Mouse (Mus musculus): ENCODE results near the gene Cenpx. TPM values are rescaled to one million over a fixed set of nuclear protein-coding genes. Genes with fewer than 3 reads are reported as not detected.
A peak's percentile ranks its signal among the peaks of the same experiment; 100 is the strongest.
"Not testable (repeated sequence)": the region's sequence is repeated elsewhere in the genome, so short reads cannot be mapped to it uniquely, and the experiment has no call there.

The Cenpx gene
- polyA plus RNA-seq, 1 experiment from 2014 or later, result 95.0 TPM

DNA sequence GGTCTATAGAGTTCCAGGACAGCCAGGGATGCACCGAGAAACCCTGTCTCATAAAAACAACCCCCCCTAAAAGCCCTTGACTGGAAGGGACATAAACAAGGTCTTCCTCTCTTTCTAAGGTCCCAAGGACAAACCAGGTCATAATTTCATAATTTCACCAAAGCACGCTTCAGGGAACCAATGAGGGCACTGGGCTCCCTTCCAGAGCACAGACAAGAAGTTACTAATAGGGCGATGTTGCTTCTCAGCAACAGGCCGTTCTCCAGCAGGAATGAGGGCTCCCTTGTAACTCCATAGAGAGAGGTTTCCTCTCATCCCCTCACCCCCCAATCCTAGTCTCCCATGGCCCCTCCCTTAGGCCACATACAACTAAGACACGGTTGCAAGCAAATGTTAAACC lies 27.4 kb upstream of the Cenpx start:
- Histone ChIP-seq H3K27me3 (replicated peaks; ENCODE audit: control insufficient read depth, insufficient read depth, low read length) (no peaks in the 10 kb centered on the region), H3K36me3 (ENCODE audit: control insufficient read depth, insufficient read depth) (no peaks in the 10 kb centered on the region), H3K9ac (replicated peaks; ENCODE audit: low read depth, low read length) (no peak overlapping the region), H3K27ac (ENCODE audit: low read length) (no peak overlapping the region), H3K4me2 (ENCODE audit: low read length) (no peak overlapping the region), H3K4me3 (replicated peaks; ENCODE audit: low read length) (no peak overlapping the region), H3K9me3 (ENCODE audit: control insufficient read depth, low read length) (no peaks in the 10 kb centered on the region), H3K4me1 (replicated peaks; ENCODE audit: control insufficient read depth, insufficient read depth, low read length) (no peaks in the 10 kb centered on the region)
- 93% methylated on average over 5 of the region's 5 CpGs for whole genome bisulfite sequencing
- no peak for ATAC-seq

DNA sequence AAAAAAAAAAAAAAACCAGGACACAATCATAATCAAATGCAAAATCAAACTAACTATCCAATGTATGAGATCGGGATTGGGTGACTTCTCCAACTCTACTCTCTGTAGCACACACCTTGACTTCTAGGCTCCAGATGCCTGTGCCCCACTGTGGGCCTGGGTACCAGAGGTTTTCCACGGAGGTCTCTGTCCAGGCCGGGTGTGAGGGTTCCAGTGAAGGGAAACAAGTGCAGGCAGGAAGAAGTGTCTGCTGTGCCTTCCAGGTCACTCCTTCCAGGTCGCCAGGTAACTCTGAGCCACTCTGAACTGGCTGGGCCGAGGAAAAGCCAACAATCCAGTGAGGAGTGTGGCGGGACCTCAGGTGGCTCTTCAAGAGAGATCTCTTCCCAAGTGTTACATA lies 22.9 kb upstream of the Cenpx start:
- Histone ChIP-seq H3K27me3 (replicated peaks; ENCODE audit: control insufficient read depth, insufficient read depth, low read length) (no peaks in the 10 kb centered on the region), H3K9ac (replicated peaks; ENCODE audit: low read depth, low read length) (no peak overlapping the region), H3K9me3 (ENCODE audit: control insufficient read depth, low read length) (no peaks in the 10 kb centered on the region), H3K4me1 (replicated peaks; ENCODE audit: control insufficient read depth, insufficient read depth, low read length) (no peaks in the 10 kb centered on the region), H3K4me3 (replicated peaks; ENCODE audit: low read length) (no peak overlapping the region), H3K27ac (ENCODE audit: low read length) (no peak overlapping the region), H3K4me2 (ENCODE audit: low read length) (no peak overlapping the region), H3K36me3 (ENCODE audit: control insufficient read depth, insufficient read depth) (no peaks in the 10 kb centered on the region)
- 72% methylated on average over 6 of the region's 6 CpGs for WGBS
- ATAC-seq, result no peak

DNA sequence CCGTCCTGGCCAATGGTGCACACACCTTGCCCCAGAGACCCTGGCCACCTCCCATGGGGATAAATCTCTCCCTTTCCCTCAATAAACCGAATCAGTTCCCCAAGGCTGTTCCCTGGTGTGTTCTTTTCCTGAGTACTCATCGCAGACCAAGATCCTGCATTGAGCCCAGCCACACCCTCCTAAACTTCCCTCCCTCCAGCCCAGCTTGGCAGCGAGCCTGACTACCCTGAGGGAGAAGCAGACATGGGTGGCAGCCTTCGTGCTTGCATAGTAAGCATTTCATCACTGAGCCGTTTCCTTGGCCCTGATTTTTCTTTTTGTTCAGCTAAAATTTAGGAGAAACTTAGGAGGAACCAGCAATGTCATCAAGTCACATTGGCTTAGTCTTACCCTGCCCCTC lies 20.0 kb upstream of the Cenpx start:
- Histone ChIP-seq H3K9ac (replicated peaks; ENCODE audit: low read depth, low read length) (no peak overlapping the region), H3K4me3 (replicated peaks; ENCODE audit: low read length) (no peak overlapping the region), H3K4me2 (ENCODE audit: low read length) (no peak overlapping the region), H3K27me3 (replicated peaks; ENCODE audit: control insufficient read depth, insufficient read depth, low read length) (no peaks in the 10 kb centered on the region), H3K9me3 (ENCODE audit: control insufficient read depth, low read length) (no peaks in the 10 kb centered on the region), H3K27ac (ENCODE audit: low read length) (no peak overlapping the region), H3K36me3 (ENCODE audit: control insufficient read depth, insufficient read depth) (no peaks in the 10 kb centered on the region), H3K4me1 (replicated peaks; ENCODE audit: control insufficient read depth, insufficient read depth, low read length) (no peaks in the 10 kb centered on the region; the same call in 1 of the 2 replicates)
- WGBS, result 62% methylated on average over 6 of the region's 6 CpGs
- no peak for ATAC-seq

DNA sequence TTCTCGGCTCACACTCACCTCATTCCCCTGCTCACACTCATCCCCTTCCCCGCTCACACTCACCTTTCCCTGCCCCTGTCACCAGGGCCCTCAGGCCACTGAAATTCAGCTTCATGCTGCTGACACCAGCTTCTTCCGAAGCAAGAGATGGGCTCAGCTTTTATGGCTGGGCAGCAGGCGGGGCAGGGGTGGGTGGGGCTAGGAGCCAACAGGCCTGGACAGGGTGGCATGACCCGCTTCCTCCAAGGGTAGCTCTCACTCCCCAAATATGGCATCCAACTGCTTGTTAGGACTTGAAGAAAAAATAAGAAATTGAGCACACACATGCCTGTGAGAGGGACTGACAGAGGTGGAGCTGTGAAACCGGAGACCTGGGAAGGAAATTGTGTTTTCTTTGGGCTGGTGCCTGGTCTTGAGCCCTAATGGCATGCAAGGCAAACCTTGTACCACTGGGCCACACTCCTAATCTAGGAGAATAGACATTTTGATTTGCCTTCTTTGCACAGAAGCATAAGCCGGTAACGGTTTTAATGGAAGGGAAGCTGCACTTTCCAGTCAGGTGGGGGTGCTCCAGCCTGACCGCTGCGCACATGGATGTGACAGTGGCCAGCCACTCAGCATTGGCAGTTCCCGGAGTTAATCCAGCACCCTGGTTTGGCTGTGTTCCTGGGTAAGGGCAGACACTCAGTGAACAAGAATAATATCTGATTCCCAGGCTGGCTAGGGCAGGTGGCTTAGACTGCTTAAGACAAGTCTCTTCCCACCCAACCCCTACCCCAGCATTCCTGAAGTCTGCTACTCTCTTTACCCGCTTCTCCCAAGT lies 18.5 kb upstream of the Cenpx start, which contains the start of gene Cbr2:
Cbr2 (minus strand) TSS at position 257 of the 823 bp plus-strand sequence.
- Histone ChIP-seq H3K9me3 (ENCODE audit: control insufficient read depth, low read length) (no peaks in the 10 kb centered on the region), H3K27ac (ENCODE audit: low read length) (no peak within 1 kb of the TSS), H3K36me3 (ENCODE audit: control insufficient read depth, insufficient read depth) (no peaks in the 10 kb centered on the region), H3K27me3 (replicated peaks; ENCODE audit: control insufficient read depth, insufficient read depth, low read length) (no peaks in the 10 kb centered on the region), H3K9ac (replicated peaks; ENCODE audit: low read depth, low read length) (no peak within 1 kb of the TSS), H3K4me3 (replicated peaks; ENCODE audit: low read length) (no peak within 1 kb of the TSS), H3K4me1 (replicated peaks; ENCODE audit: control insufficient read depth, insufficient read depth, low read length) (no peaks in the 10 kb centered on the region; the same call in none of the 2 replicates), H3K4me2 (ENCODE audit: low read length) (no peak within 1 kb of the TSS)
- no peak for ATAC-seq
- WGBS, result 77% methylated on average over 12 of the region's 12 CpGs

DNA sequence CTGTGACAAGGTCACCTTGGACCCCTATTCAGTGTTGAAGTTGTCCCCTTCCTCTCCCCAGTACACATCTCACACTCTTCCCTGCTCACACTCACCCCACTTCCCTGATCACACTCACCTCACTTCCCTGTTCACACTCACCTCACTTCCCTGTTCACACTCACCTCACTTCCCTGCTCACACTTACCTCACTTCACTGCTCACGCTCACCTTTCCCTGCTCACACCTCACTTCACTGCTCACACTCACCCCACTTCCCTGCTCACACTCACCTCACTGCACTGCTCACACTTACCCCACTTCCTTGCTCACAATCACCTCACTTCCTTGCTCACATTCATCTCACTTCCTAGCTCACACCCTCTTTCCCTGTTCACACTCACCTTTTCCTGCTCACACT lies 17.9 kb upstream of the Cenpx start:
- H3K9me3 ChIP-seq (ENCODE audit: control insufficient read depth, low read length), result no peaks in the 10 kb centered on the region
- 100% methylated on average over 1 of the region's 1 CpGs for WGBS
- H3K9ac ChIP-seq (replicated peaks; ENCODE audit: low read depth, low read length), result no peak overlapping the region
- H3K4me2 ChIP-seq (ENCODE audit: low read length), result no peak overlapping the region
- no peaks in the 10 kb centered on the region for H3K36me3 ChIP-seq (ENCODE audit: control insufficient read depth, insufficient read depth)
- H3K4me3 ChIP-seq (replicated peaks; ENCODE audit: low read length), result no peak overlapping the region
- no peak overlapping the region for H3K27ac ChIP-seq (ENCODE audit: low read length)
- ATAC-seq, result no peak
- peaks cover 5% of the 10 kb centered on the region for H3K4me1 ChIP-seq (replicated peaks; ENCODE audit: control insufficient read depth, insufficient read depth, low read length)
- H3K27me3 ChIP-seq (replicated peaks; ENCODE audit: control insufficient read depth, insufficient read depth, low read length), result no peaks in the 10 kb centered on the region

DNA sequence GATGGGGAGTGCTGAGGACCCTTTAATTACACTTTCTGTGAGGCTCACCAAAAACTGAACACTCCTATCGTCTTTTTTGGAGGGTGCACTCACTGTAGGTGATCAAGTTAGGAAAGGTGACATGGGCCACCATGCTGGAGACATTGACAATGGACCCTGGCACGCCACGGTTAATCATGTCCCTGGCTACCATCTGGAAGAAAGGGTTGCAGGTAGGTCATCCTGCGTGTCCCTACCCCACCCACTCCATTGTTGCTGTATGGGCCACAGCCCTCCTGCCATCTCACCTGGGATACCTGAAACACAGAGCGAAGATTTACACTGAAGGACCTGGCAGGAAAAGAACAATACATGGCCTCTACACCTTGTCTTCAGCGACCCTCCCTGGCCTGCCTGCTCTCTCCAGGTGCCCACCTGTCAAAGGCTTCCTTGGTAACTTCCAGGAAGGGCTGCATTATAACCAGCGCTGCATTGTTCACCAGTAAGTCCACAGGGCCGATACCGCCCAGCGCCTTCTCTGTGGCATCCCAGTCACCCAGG lies 16.9 kb upstream of the Cenpx start:
- WGBS, result 87% methylated on average over 10 of the region's 10 CpGs
- ATAC-seq, result no peak

DNA sequence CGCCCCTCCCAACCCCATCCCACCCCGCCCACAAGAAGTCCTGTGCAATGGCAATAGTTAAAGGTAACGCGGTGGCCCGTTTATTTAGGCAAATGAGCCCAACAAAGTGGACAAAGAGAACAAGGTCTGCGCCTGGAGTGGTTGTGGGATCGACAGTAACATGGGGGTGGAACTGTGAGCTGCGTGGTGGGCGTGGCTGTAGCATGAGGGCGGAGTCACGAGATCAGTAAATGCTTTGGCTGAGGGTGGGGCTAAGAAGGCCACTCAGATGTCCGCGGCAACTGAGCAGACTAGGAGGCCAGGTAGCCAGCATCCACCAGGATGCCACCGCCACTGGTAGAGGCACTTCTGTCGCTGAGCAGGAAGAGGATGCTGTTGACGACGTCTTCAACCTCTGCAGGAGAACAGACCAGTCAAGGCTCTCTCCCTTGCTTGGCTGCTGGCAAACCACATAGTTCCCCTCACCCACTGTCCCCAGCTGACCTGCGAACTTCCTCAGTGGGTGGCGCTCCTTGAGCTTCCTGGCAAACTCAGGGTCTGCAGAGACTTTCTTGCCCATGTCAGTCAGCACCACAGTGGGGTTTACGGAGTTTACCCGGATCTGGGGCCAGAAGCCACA lies 16.0 kb upstream of the Cenpx start:
- not testable (repeated sequence) for H3K9me3 ChIP-seq (ENCODE audit: control insufficient read depth, low read length); ATAC-seq; H3K27me3 ChIP-seq (replicated peaks; ENCODE audit: control insufficient read depth, insufficient read depth, low read length); H3K4me3 ChIP-seq (replicated peaks; ENCODE audit: low read length); H3K27ac ChIP-seq (ENCODE audit: low read length); H3K36me3 ChIP-seq (ENCODE audit: control insufficient read depth, insufficient read depth); H3K9ac ChIP-seq (replicated peaks; ENCODE audit: low read depth, low read length); H3K4me1 ChIP-seq (replicated peaks; ENCODE audit: control insufficient read depth, insufficient read depth, low read length)
- WGBS, result under 1% methylated on average over 18 of the region's 21 CpGs
- H3K4me2 ChIP-seq (ENCODE audit: low read length), result peak overlapping the region; percentile 13; the same call in 1 of the 2 replicates

More for the DNA sequence above, 16.9 kb upstream of the Cenpx start:
- Histone ChIP-seq H3K4me2 (ENCODE audit: low read length) (no peak overlapping the region), H3K27me3 (replicated peaks; ENCODE audit: control insufficient read depth, insufficient read depth, low read length) (no peaks in the 10 kb centered on the region), H3K9me3 (ENCODE audit: control insufficient read depth, low read length) (no peaks in the 10 kb centered on the region), H3K27ac (ENCODE audit: low read length) (no peak overlapping the region), H3K36me3 (ENCODE audit: control insufficient read depth, insufficient read depth) (no peaks in the 10 kb centered on the region), H3K9ac (replicated peaks; ENCODE audit: low read depth, low read length) (no peak overlapping the region), H3K4me3 (replicated peaks; ENCODE audit: low read length) (no peak overlapping the region), H3K4me1 (replicated peaks; ENCODE audit: control insufficient read depth, insufficient read depth, low read length) (peaks cover 6% of the 10 kb centered on the region)

DNA sequence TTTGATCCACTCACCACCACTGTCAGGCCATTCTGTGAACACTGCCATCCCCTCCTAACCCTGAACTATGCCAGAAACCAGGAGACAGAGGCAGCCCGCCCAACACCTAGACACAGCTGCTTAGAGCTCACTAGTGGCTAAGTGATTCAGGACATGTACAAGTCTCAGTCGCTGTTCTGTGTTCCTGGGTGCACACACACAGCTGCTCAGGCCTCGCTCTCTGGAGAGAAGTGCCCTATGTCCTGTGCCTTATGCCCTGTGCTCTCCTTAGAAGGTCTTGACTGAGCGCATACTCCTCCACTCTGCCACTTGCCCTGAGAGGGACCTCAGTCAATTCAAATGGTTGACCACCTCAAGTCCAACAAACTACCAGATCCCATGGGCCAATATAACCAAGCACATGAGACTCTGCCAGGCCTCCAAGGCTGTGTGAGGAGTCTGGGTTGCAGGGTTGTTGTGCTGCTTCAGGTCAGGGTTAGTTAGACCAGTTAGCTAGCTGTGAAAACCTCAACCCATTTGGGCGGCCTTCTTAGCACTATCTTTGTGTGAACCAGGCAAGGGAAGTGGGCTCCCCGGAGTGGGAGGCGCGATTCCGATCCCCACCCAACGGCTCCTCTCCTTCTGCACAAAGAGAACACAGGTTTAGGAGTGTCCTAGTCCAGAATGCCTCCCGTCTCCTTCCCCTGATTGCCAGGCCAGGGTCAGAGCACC lies 15.1 kb upstream of the Cenpx start:
- Histone ChIP-seq H3K4me1 (replicated peaks; ENCODE audit: control insufficient read depth, insufficient read depth, low read length) (peaks cover 6% of the 10 kb centered on the region), H3K27ac (ENCODE audit: low read length) (no peak overlapping the region), H3K27me3 (replicated peaks; ENCODE audit: control insufficient read depth, insufficient read depth, low read length) (no peaks in the 10 kb centered on the region), H3K9ac (replicated peaks; ENCODE audit: low read depth, low read length) (no peak overlapping the region), H3K4me3 (replicated peaks; ENCODE audit: low read length) (no peak overlapping the region), H3K9me3 (ENCODE audit: control insufficient read depth, low read length) (no peaks in the 10 kb centered on the region), H3K36me3 (ENCODE audit: control insufficient read depth, insufficient read depth) (no peaks in the 10 kb centered on the region), H3K4me2 (ENCODE audit: low read length) (no peak overlapping the region)
- WGBS, result 63% methylated on average over 11 of the region's 11 CpGs
- no peak for ATAC-seq

DNA sequence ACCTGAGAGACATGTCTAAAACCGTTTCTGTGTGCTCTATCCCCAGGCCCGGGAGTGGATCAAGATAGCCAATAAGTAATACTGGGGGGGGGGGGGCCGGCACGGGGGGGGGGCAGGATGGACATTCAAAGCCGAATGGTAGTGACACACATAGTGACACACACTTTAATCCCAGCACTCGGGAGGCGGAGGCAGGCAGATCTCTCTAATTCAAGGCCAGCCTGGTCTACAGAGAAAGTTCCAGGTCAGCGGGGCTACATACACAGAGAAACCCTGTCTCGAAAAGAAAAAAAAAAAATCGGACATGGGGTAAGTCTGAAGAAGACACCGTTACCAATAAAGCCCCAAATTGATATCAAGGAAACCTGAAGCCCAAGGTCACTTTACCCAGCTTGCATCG lies 14.0 kb upstream of the Cenpx start:
- Histone ChIP-seq H3K9me3 (ENCODE audit: control insufficient read depth, low read length) (no peaks in the 10 kb centered on the region), H3K27ac (ENCODE audit: low read length) (no peak overlapping the region), H3K4me2 (ENCODE audit: low read length) (0 out of 2 replicates have a peak overlapping the region, but pooled peaks have one; percentile 84), H3K27me3 (replicated peaks; ENCODE audit: control insufficient read depth, insufficient read depth, low read length) (no peaks in the 10 kb centered on the region), H3K36me3 (ENCODE audit: control insufficient read depth, insufficient read depth) (no peaks in the 10 kb centered on the region), H3K4me1 (replicated peaks; ENCODE audit: control insufficient read depth, insufficient read depth, low read length) (peaks cover 8% of the 10 kb centered on the region), H3K9ac (replicated peaks; ENCODE audit: low read depth, low read length) (no peak overlapping the region), H3K4me3 (replicated peaks; ENCODE audit: low read length) (no peak overlapping the region)
- WGBS, result 54% methylated on average over 12 of the region's 12 CpGs
- no peak for ATAC-seq

Data from forebrain, embryonic 16.5 days (tissue).